In genomic region chr17:82822129-82822528, GRCm38 (mm10) we compare ENCODE assay signal across 28 mouse cellular contexts.
"Had no signal": no experiment of that assay in that cellular context is flagged by ENCODE, and none has a peak within 500 bp of the region (broad histone marks: within the 10 kb centered on the region; RNA-seq: fewer than 3 reads in every experiment).

No protein-coding gene starts in this region.

- H3K27ac ChIP-seq: left cerebral cortex, adult 2 months; limb, embryonic 10.5 days; limb, embryonic 12.5 days; limb, embryonic 13.5 days; limb, embryonic 15.5 days; liver, embryonic 12.5 days; liver, embryonic 13.5 days; liver, embryonic 14.5 days; liver, embryonic 15.5 days; lung, embryonic 15.5 days; macrophage; midbrain, embryonic 12.5 days; midbrain, embryonic 13.5 days; midbrain, embryonic 15.5 days had no signal

- ATAC-seq: liver, embryonic 12.5 days; liver, postnatal 0 days; lung, postnatal 0 days; midbrain, embryonic 13.5 days had no signal

- H3K4me1 ChIP-seq: limb, embryonic 10.5 days; limb, embryonic 12.5 days; limb, embryonic 13.5 days; limb, embryonic 15.5 days; liver, embryonic 12.5 days; liver, embryonic 13.5 days; liver, embryonic 15.5 days; lung, embryonic 15.5 days; megakaryocyte, embryonic 14.5 days; midbrain, embryonic 12.5 days; midbrain, embryonic 13.5 days; midbrain, embryonic 15.5 days had no signal

- H3K9ac ChIP-seq: limb, embryonic 12.5 days; limb, embryonic 13.5 days; limb, embryonic 15.5 days; liver, embryonic 12.5 days; liver, embryonic 13.5 days; liver, embryonic 14.5 days; liver, embryonic 15.5 days; liver, postnatal 0 days; lung, embryonic 14.5 days; lung, embryonic 15.5 days; midbrain, embryonic 12.5 days; midbrain, embryonic 13.5 days; midbrain, embryonic 15.5 days had no signal

- H3K36me3 ChIP-seq: limb, embryonic 10.5 days; limb, embryonic 12.5 days; limb, embryonic 13.5 days; limb, embryonic 15.5 days; liver, embryonic 12.5 days; liver, embryonic 13.5 days; liver, embryonic 15.5 days; lung, embryonic 15.5 days; midbrain, embryonic 12.5 days; midbrain, embryonic 13.5 days; midbrain, embryonic 15.5 days had no signal

- H3K9me3 ChIP-seq: limb, embryonic 10.5 days; limb, embryonic 12.5 days; limb, embryonic 15.5 days; liver, embryonic 13.5 days; lung, embryonic 15.5 days; midbrain, embryonic 13.5 days had no signal

- H3K27me3 ChIP-seq: limb, embryonic 12.5 days; limb, embryonic 13.5 days; limb, embryonic 15.5 days; liver, embryonic 12.5 days; liver, embryonic 13.5 days; liver, embryonic 15.5 days; lung, embryonic 15.5 days; megakaryocyte, embryonic 14.5 days; midbrain, embryonic 12.5 days; midbrain, embryonic 13.5 days; midbrain, embryonic 15.5 days had no signal

- H3K4me2 ChIP-seq: limb, embryonic 12.5 days; limb, embryonic 13.5 days; limb, embryonic 15.5 days; liver, embryonic 11.5 days; liver, embryonic 12.5 days; liver, embryonic 13.5 days; liver, embryonic 15.5 days; lung, embryonic 14.5 days; lung, embryonic 15.5 days; midbrain, embryonic 12.5 days; midbrain, embryonic 13.5 days; midbrain, embryonic 15.5 days had no signal

- H3K4me3 ChIP-seq: left cerebral cortex, adult 2 months; limb, embryonic 10.5 days; limb, embryonic 12.5 days; limb, embryonic 13.5 days; limb, embryonic 15.5 days; liver, embryonic 12.5 days; liver, embryonic 13.5 days; liver, embryonic 15.5 days; lung, embryonic 15.5 days; megakaryocyte, embryonic 14.5 days; midbrain, embryonic 12.5 days; midbrain, embryonic 13.5 days; midbrain, embryonic 15.5 days; myocyte had no signal

- DNase-seq: left cerebral cortex, postnatal 4 days; liver; liver, embryonic 13.5 days; liver, postnatal 0 days; lung, adult 18-20 months; lung, adult 2 months; lung, embryonic 14.5 days; lung, postnatal 10 days; lung, postnatal 14 days; lung, postnatal 36 days; lung, postnatal 4 days had no signal
